Mouse (Mus musculus) gastrocnemius, adult 18-20 months (tissue): ENCODE measurements around the gene Cyb5d1. TPM values are rescaled to one million over a fixed set of nuclear protein-coding genes. Genes with fewer than 3 reads are reported as not detected.
A peak's percentile ranks its signal among the peaks of the same experiment; 100 is the strongest.

Source experiments
- DNase-seq: peaks from one replicate; pipeline ENCODE4 v3.0.0; 2021; ENCODE audit warnings: low spot score
- total RNA-seq, 2 experiments: library from RNA; stranded (reverse); gene quantifications; 2 replicates each; pipeline ENCODE4 v1.2.3; 2021

Gene Cyb5d1
- total RNA-seq, 2 experiments from 2014 or later = 29.3 to 33.0 TPM

GRCm38 (mm10) chr11:69364376-69364775, 31.1 kb downstream of the Cyb5d1 start:
- DNase-seq = no peak

- no peak for DNase-seq
Measured at GRCm38 (mm10) chr11:69362479-69362878, 33.0 kb downstream of the Cyb5d1 start.

GRCm38 (mm10) chr11:69362021-69362420, 33.4 kb downstream of the Cyb5d1 start:
- no peak for DNase-seq

DNA sequence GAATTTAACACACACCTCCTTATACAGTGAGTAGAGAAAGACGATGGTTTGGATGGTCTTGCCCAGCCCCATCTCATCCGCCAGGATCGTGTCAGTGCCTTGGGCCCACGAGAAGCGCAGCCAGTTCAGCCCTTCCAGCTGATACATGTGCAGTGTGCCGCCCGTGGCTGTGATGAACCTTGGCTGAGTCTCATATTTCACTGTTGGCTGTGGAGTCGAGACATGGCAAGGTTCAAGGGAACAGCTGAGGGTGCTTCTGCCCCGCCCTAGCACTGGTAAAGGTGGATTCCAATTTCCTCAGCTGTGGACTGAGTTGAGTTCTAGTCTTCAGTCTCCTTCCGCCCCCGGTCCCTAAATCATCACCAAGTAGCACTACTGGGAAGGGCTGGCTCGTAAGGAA, 37.7 kb downstream of the Cyb5d1 start:
- peak; percentile 71 for DNase-seq

DNA sequence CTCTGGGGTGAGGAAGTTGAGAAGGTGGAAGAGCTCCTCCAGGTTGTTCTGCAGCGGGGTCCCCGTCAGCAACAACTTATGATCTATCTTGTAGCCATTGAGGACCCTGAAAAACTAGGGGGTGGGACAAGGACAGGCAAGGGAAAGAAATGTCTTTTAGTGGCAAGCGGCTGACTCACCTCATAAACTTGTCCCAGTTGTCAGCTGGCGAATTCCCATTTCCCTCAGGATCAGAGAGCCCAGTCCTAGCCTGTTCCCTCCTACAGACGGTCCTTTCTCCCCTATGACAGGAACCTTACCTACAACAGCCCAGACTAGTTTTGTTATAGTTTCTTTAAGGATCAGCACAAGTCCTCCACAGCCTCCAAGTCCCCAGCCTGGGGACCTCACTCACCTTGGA, 38.9 kb downstream of the Cyb5d1 start:
- DNase-seq = no peak

DNA sequence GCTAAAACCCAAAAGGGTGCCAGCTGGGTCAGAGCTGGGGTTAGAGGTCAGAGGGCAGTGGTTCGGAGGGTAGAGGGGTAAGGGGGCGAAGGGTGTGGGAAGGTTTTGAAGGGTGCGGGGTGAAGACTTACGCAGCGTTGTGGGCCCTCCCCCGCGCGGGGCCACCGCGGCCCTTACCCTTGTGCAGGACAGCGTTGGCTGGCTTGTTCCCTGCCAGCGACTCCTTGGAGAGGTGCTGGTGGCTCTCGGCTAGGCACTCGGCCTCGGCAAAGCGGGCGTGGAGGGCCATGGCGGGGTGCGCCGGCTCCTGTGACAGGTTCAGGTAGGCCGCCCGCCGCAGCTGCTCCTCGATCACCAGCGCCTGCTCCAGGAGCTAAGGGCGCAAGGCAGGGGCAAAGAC, 49.0 kb downstream of the Cyb5d1 start:
- no peak for DNase-seq

Other genes starting within 250 kb of the Cyb5d1 start
- not detected for gene Alox12b, start 238.6 kb downstream of the Cyb5d1 start, total RNA-seq
- gene Alox8, start 197.8 kb downstream of the Cyb5d1 start, total RNA-seq = not detected
- gene Gucy2e, start 158.6 kb downstream of the Cyb5d1 start, total RNA-seq = not detected
- 1 to 10 TPM; 1.2 to 1.7 TPM for gene Cntrob, start 71.9 kb downstream of the Cyb5d1 start, total RNA-seq
- gene Trappc1, start 71.7 kb downstream of the Cyb5d1 start, total RNA-seq = 10 to 100 TPM; 43.4 to 44.8 TPM
- under 1 TPM in 1 of 2 experiments, not detected in 1; 0.09 TPM for gene Kcnab3, start 69.4 kb downstream of the Cyb5d1 start, total RNA-seq
- gene Rnf227, start 55.2 kb downstream of the Cyb5d1 start, total RNA-seq = under 1 TPM; 0.25 to 0.43 TPM
- gene Chd3, start 26.2 kb downstream of the Cyb5d1 start, total RNA-seq = 1 to 10 TPM; 5.7 to 7.9 TPM
- gene Naa38, start 144 bp downstream of the Cyb5d1 start, total RNA-seq = 10 to 100 TPM; 70.5 to 72.1 TPM
- gene Tmem88, start 2.6 kb upstream of the Cyb5d1 start, total RNA-seq = 1 to 10 TPM; 2.6 to 4.1 TPM
- 10 to 100 TPM; 19.6 to 22.0 TPM for gene Kdm6b, start 18.0 kb upstream of the Cyb5d1 start, total RNA-seq
- under 1 TPM; 0.14 to 0.83 TPM for gene Dnah2, start 153.5 kb upstream of the Cyb5d1 start, total RNA-seq
- gene Efnb3, start 164.6 kb upstream of the Cyb5d1 start, total RNA-seq = under 1 TPM; 0.37 to 0.74 TPM
- 1 to 10 TPM; 3.2 to 3.3 TPM for gene Wrap53, start 184.6 kb upstream of the Cyb5d1 start, total RNA-seq
- 10 to 100 TPM; 12.9 to 15.3 TPM for gene Trp53, start 184.7 kb upstream of the Cyb5d1 start, total RNA-seq
- gene Atp1b2, start 210.3 kb upstream of the Cyb5d1 start, total RNA-seq = 100 to 1,000 TPM; 347 to 393 TPM
- not detected for gene Shbg, start 222.3 kb upstream of the Cyb5d1 start, total RNA-seq
- 1 to 10 TPM; 2.5 to 2.6 TPM for gene Sat2, start 226.4 kb upstream of the Cyb5d1 start, total RNA-seq
- gene Fxr2, start 237.4 kb upstream of the Cyb5d1 start, total RNA-seq = 100 to 1,000 TPM; 101 to 106 TPM